Mouse (Mus musculus) liver, postnatal 0 days (tissue): ENCODE measurements around the gene Alkbh7.

Experiments used
- CTCF ChIP-seq: sonication (generic); IDR thresholded peaks from 2 replicates; pipeline ENCODE4 v1.5.1; 2016; ENCODE audit warnings: antibody characterized with exemption, low read depth
- EP300 ChIP-seq: IDR thresholded peaks from 2 replicates; pipeline ENCODE4 v1.6.1; 2016; ENCODE audit warnings: antibody characterized with exemption, low read depth, mild to moderate bottlenecking

GRCm38 (mm10) chr17:56990115-56990746 is 6.9 kb upstream of the Alkbh7 start, which contains the start of gene Clpp:
- TF ChIP-seq CTCF (no peak), EP300 (no peak; the same call in 1 of the 2 replicates)
